8 mouse cellular contexts compared by ENCODE assay signal in genomic region chr16:31199926-31200789, GRCm38 (mm10). TPM values are rescaled to one million over a fixed set of nuclear protein-coding genes. Genes with fewer than 3 reads are reported as not detected.
DNase-seq lines count a peak whose midpoint lies in the region; ATAC-seq and TF ChIP-seq lines count a peak whose summit lies in the region.

No protein-coding gene starts in this region.

- H3K36me3 ChIP-seq in E14TG2a.4 (ENCODE audit: insufficient read depth, low read length): no peaks in the 10 kb centered on the region
- H3K36me3 ChIP-seq in forebrain, embryonic 16.5 days (ENCODE audit: control insufficient read depth, insufficient read depth): no peaks in the 10 kb centered on the region
- no peaks in the 10 kb centered on the region for H3K36me3 ChIP-seq in lung, embryonic 15.5 days
- H3K36me3 ChIP-seq in thymus, adult 2 months (ENCODE audit: control insufficient read depth, insufficient read depth, low read length): no peaks in the 10 kb centered on the region

- intact Hi-C loops in heart, postnatal 36 days (cut with DNase I): loop anchor here (2.0 to 5.0 kb wide), 3 partner anchors 33 to 118 kb away; partner anchors contain the start of gene Xxylt1

- no peaks in the 10 kb centered on the region for H3K9me3 ChIP-seq in E14TG2a.4 (ENCODE audit: low read length)
- no peaks in the 10 kb centered on the region for H3K9me3 ChIP-seq in forebrain, embryonic 16.5 days (ENCODE audit: control insufficient read depth, low read length)
- no peaks in the 10 kb centered on the region for H3K9me3 ChIP-seq in lung, embryonic 15.5 days

- ATAC-seq in forebrain, embryonic 16.5 days: peak; percentile 14
- peak; percentile 37; the same call in 1 of the 2 replicates for ATAC-seq in lung, embryonic 15.5 days (ENCODE audit: borderline replicate concordance, extremely low read depth, low FRiP score, low TSS enrichment)

- peak; percentile 54 for DNase-seq in cerebellum, adult 11 months
- DNase-seq in heart, postnatal 36 days: peak; percentile 62 to 77
- peak; percentile 61 to 67 for DNase-seq in layer of hippocampus, adult 8-10 months (ENCODE audit: low spot score in 2 of 2)
- DNase-seq in ovary, adult 18-20 months (ENCODE audit: low spot score): peak; percentile 20
- DNase-seq in thymus, adult 2 months: peak; percentile 47

- H3K9ac ChIP-seq in forebrain, embryonic 16.5 days (replicated peaks; ENCODE audit: low read depth, low read length): peak overlapping the region; percentile 97
- peak overlapping the region; percentile 96 for H3K9ac ChIP-seq in lung, embryonic 15.5 days

- no peaks in the 10 kb centered on the region; the same call in 1 of the 2 replicates for H3K27me3 ChIP-seq in E14TG2a.4 (ENCODE audit: insufficient read depth, low read length)
- H3K27me3 ChIP-seq in forebrain, embryonic 16.5 days (replicated peaks; ENCODE audit: control insufficient read depth, insufficient read depth, low read length): no peaks in the 10 kb centered on the region
- no peaks in the 10 kb centered on the region for H3K27me3 ChIP-seq in lung, embryonic 15.5 days
- no peaks in the 10 kb centered on the region for H3K27me3 ChIP-seq in thymus, adult 2 months (ENCODE audit: control insufficient read depth, insufficient read depth, low read length)

- TF ChIP-seq CTCF in E14TG2a.4 (conservative IDR thresholded peaks at IDR 0.05; ENCODE audit: low read length): no peak
- peak; percentile 37; the same call in 1 of the 2 replicates for TF ChIP-seq CTCF in thymus, adult 2 months (IDR thresholded peaks at IDR 0.05; ENCODE audit: borderline replicate concordance, control insufficient read depth, extremely low read depth, insufficient read depth, low read length, poor library complexity)

- H3K4me1 ChIP-seq in E14TG2a.4 (replicated peaks; ENCODE audit: low read depth, low read length): peaks cover 26% of the 10 kb centered on the region
- peaks cover 16% of the 10 kb centered on the region for H3K4me1 ChIP-seq in forebrain, embryonic 16.5 days (replicated peaks; ENCODE audit: control insufficient read depth, insufficient read depth, low read length)
- peaks cover 25% of the 10 kb centered on the region for H3K4me1 ChIP-seq in lung, embryonic 15.5 days
- peaks cover 10% of the 10 kb centered on the region for H3K4me1 ChIP-seq in thymus, adult 2 months (replicated peaks; ENCODE audit: control insufficient read depth, insufficient read depth, low read length)

- H3K4me2 ChIP-seq in forebrain, embryonic 16.5 days (ENCODE audit: low read length): peak overlapping the region; percentile 77
- H3K4me2 ChIP-seq in lung, embryonic 15.5 days: peak overlapping the region; percentile 68

- under 1% methylated on average over 55 of the region's 56 CpGs for WGBS in forebrain, embryonic 16.5 days
- WGBS in lung, embryonic 15.5 days: under 1% methylated on average over 52 of the region's 56 CpGs
- WGBS in thymus, adult 2 months: under 1% methylated on average over 56 of the region's 56 CpGs

- H3K27ac ChIP-seq in forebrain, embryonic 16.5 days (ENCODE audit: low read length): peak overlapping the region; percentile 97
- H3K27ac ChIP-seq in lung, embryonic 15.5 days: peak overlapping the region; percentile 96
- peak overlapping the region; percentile 63 for H3K27ac ChIP-seq in thymus, adult 2 months (ENCODE audit: control insufficient read depth, insufficient read depth, low read length)

- peak overlapping the region; percentile 99 for H3K4me3 ChIP-seq in E14TG2a.4 (replicated peaks; ENCODE audit: low read length)
- H3K4me3 ChIP-seq in forebrain, embryonic 16.5 days (replicated peaks; ENCODE audit: low read length): peak overlapping the region; percentile 98
- peak overlapping the region; percentile 95 for H3K4me3 ChIP-seq in lung, embryonic 15.5 days
- H3K4me3 ChIP-seq in thymus, adult 2 months (ENCODE audit: control insufficient read depth, insufficient read depth, low read length): peak overlapping the region; percentile 74

- TF ChIP-seq POLR2A in thymus, adult 2 months (IDR thresholded peaks at IDR 0.05; ENCODE audit: control insufficient read depth, extremely low read depth, insufficient read depth, low read length, poor library complexity): 0 out of 2 replicates have a peak, but pooled peaks have one; percentile 37

RNA-seq across cellular contexts. Expression of gene Acap2, which starts 0.9 kb away (rescaled TPM):
- 12.7 and 15.0 TPM in 2 replicates for polyA plus RNA-seq in forebrain, embryonic 16.5 days (2015; fragmentation: Nextera tagmentation; extraction: Ambion mirVana)
- total RNA-seq in heart, postnatal 36 days (2021): 10 to 100 TPM; 21.3 to 22.6 TPM
- 100 to 1,000 TPM; 117 to 144 (median 132) TPM for total RNA-seq in layer of hippocampus, adult 8-10 months (2022)
- 24.6 and 27.2 TPM in 2 replicates for polyA plus RNA-seq in lung, embryonic 15.5 days (2015; fragmentation: Nextera tagmentation; extraction: Ambion mirVana)
- 21.4 and 25.5 TPM in 2 replicates for polyA plus RNA-seq in thymus, adult 2 months (2012; rRNA removed)

Comparison
In these comparisons a context has a peak if more than half of its experiments do, and no peak if none do; other contexts are left out.
1. Peak in every context shown above with its lines: DNase-seq, ATAC-seq, H3K4me3 ChIP-seq and H3K27ac ChIP-seq.